Mouse (Mus musculus) adrenal gland, postnatal 4 days (tissue): ENCODE measurements around the gene Sun2. TPM values are rescaled to one million over a fixed set of nuclear protein-coding genes. Genes with fewer than 3 reads are reported as not detected.
A peak's percentile ranks its signal among the peaks of the same experiment; 100 is the strongest.

Experiments
- DNase-seq, 2 experiments: peaks; one replicate each; pipeline ENCODE4 v3.0.0; 2021 to 2022; ENCODE audit warnings: low spot score in 2 of 2, mixed read lengths in 2 of 2
- long read RNA-seq, 2 experiments: library from polyadenylated mRNA; stranded (forward); transcript quantifications; one replicate each; pipeline ENCODE4 v2.0.0; 2021
- total RNA-seq, 2 experiments: library from RNA; stranded (reverse); gene quantifications; 2 replicates each; pipeline ENCODE4 v1.2.3; 2021

Gene Sun2
- total RNA-seq = 10 to 100 TPM; 53.3 to 56.7 TPM
- long read RNA-seq, experiment 1, partial matches to known transcripts = 0 of 2 reads
- long read RNA-seq, experiment 1, other reads (novel, unspliced or antisense) = 2 of 2 reads
- long read RNA-seq, experiment 2, partial matches to known transcripts = 3 of 6 reads
- long read RNA-seq, experiment 2, other reads (novel, unspliced or antisense) = 3 of 6 reads

DNA sequence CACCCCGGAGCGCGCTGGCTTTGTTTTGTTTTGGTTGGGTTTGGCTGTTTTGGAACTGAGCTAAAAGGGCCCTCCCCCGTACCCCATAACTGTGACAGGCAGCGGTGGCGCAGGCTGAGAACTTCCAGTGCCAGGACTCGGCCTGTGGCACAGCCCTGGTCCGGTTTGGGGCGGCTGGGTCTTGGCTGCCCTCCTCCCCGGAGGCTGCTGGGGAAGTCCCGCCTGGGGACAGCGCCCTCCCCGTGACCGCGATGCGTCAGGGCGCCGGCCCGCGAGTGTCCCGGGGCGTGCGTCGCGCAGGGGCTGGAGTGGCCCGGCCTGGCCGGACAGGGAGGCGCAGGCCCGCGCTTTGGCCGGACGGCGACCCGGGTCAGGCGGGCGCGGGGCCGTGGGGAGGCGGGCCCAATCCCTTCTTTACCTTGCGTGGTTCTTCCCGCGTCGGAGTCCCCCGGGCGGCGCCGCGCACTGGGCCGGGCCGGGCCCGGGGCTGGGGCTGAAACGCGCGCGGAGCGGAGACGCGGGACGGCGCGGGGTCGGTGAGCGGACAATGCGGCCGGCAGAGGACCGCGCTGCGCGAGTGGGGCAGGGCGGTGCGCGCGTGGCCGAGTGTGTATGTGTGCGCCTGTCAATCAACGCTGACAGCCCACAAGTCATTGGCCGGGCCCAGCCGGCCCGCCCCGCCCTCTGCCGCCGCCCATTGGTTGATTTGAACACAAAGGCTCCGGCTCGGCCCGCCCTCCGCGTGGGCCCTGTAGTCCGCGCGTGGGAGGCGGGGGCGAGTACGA is at the start of gene Sun2:
Sun2 (minus strand) TSS at position 616 of the 785 bp plus-strand sequence.
- DNase-seq = peak; percentile 70 to 78

DNA sequence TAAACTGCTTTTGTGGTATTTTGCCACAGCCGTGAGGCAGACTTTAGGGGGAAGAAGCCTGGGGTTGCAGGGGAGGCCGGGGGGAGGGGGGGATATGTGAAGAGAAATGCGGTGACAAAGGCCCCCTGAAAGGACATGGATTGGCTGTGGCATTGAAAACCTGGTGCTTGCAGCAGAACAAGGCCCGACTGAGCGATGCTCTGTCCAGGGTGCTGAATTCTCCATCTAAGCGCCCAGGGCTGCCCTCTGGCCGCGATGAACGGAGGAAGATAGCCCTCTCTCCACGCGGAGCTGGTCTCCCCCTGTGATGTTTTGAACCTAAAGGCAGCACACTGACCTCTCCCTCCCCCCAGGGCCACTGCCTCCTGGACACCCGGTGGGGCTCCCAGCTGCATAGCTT is 49.2 kb upstream of the Sun2 start:
- DNase-seq = peak; percentile 28 to 31

DNA sequence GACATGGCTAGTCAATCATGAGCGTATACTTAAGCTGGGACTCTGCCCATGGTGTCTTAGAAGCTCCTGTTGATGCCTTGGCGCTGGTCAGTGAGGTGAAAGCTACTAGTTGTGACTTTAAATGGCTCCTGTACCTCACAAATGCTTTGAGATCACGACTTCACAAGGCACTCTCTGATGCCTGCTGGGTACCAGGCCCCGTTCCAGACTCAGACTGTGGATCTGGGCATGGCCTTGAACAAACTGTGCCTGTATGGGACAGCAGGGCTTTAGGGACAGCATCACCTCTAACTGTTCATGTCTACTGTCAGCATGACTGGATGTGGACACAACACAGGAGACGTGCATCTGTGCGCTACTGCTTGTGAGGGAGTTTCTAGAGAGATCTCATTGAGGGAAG is 48.6 kb upstream of the Sun2 start:
- DNase-seq = no peak

DNA sequence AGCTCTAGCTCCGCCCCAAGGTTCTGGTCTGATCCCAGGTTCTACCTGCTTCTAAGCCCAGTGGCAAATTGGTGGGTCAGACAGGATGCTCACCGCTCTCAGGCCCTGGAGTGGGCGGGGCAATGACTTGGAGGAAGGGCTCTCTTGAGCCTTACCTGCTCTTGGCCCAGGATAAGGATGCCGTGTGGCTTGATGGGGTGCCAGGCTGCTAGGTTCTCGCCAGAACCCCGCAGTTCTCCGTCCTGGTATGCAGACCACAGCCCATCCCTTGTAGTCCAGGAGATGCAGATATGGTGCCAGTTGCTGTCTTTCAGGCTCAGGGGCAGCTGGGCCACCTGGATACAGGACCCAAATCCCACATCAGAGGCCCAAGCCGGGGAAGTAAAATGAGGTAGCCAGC is 47.8 kb upstream of the Sun2 start:
- DNase-seq = no peak

DNA sequence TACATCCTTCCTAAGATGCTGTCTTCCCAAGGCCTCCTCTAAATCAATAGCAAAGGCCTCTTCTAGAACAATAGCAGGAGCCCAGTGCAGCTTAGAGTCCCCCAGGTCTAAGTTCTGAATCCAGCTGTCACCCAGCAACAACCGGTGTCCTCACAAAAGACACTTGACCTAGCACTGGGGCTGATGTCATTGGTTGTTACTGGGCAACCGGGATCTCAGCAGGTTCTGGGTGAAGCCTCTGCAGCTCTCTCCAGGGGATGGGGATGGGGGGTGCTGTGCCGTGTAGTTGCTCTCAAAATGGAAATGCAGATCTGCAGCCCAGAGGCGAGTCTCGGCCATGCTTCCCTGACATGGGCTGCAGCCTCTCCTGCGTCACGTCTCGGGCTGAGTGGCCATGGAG is 45.5 kb upstream of the Sun2 start:
- DNase-seq = no peak

DNA sequence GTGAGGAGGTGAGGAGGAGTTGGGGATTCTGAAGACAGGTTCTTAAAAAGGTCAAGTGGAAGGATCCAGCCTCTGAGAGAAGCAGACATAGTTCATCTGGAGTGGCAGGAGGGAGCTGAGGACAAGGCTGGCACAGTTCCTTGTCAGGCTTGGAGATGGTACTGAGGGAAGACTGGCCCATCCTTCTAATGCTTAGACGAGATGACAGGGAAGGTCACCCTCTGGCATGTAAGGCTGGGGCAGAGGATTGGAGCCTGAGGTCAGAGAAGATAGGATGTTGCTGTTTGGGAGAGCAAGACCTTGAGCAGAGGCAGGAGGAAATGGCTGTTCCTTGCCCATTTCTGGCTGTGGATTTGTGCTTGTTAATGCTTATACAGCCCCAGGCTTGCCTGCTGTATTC is 42.7 kb upstream of the Sun2 start:
- no peak for DNase-seq

DNA sequence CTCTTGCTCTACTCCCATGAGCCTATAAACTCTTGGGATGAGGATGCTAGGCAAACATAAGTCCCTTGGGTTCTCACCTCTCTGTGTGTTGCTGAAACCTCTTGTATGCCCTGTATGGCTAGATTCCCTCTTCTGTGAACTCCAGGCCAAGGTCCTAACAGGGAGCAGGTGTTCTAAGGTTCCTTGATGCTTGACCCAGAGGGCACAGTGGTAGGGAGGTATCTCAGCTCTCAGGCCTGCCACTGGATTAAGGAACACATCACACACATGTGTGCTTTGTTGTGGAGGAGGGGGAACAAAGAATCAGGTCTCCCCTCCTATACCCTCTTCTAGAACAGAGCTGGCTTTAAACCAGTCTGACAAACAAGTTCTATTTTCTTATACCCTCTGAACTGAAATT is 35.4 kb upstream of the Sun2 start, which contains the start of gene Dnal4:
Dnal4 (minus strand) TSS at position 101 of the 400 bp plus-strand sequence.
- no peak for DNase-seq

DNA sequence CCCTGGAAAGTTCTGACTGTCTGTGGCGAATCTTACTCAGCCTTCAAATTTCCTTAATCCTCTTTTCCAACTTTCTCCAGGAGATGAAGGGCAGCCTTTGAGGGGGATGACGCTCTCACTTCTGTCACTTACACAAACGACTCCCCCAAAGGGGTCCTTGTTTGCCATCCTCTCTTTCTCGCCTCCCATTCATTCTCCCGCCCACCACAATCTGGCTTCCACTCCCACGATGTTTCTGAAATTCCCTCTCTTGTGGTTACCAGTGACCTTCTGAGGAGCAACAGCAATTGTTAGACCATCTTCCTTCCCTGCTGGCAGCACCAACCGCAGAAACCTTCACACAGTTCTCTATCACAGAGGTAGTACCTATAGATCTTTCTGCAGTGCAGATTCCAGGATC is 33.3 kb upstream of the Sun2 start:
- DNase-seq = no peak

DNA sequence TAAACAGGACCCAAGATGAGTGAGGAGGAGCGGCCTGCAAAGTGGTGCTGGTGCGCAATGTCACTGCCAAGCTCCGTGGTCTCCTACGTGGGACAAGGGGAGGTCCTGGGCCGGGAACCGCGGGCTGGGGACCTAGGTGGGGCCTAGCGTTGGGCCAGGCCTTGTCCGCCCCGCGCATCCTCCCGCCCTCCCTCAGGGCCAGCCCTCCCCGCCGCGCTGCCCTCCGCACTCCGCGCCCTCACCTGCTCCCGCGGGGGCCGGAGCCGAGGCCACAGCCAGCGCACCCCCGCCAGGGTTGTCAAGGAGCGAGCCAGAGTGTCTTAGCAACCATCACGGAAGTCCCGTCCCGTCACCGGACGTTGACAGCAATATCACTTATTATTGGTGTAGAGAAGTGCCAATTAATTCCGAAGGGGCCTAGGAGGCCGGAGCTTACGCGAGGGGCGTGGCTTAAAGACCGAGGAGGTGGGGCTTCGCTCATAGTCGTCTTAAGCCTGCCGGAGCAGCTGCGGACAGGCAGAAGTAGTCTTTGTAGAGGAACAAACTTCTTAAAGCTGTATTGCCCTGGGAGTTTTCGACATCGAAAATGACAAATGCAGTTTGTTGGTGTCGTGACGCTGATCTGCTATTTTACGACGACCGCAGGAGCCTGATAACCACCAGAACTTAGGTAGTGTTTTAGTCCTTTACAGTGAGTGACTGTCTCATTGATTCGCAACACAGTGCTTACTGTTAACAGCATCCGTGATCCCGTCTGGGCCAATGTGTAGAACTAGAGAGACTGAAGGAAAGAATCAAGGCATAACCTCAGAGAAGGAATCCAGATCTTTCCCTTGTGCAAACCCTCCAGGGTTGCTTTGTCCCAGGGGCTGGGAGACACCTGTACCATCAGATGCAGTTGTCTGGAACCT is 32.0 kb upstream of the Sun2 start:
- DNase-seq = peak; percentile 71 to 90

DNA sequence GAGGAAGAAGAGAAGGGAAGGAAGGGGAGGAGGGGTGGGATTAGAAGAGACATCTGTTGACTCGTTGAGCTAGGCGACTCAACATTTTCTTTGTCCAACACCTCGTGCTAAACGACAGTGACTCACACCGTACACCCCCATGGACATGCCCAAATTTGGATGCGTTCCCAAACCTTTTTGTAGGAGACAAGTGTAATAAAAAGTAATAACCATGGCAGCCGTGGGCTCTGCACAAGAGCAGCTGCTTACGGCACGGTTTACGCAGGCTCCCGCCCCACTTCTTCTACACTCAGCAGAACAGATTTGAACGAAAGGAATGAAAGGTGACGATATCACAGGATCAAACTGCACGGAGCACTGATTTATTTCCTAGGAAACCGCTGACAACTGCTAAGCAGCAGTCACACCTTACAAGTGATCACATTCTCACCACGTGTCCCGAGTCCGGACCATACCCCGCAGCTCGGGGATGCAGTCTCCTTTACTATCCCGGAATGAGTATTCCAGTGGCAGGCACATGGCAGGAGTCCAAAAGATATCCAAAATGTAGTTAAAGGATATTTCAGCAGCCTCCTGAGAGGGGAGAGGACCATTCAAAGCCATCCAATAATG is 28.4 kb upstream of the Sun2 start:
- DNase-seq = no peak

DNA sequence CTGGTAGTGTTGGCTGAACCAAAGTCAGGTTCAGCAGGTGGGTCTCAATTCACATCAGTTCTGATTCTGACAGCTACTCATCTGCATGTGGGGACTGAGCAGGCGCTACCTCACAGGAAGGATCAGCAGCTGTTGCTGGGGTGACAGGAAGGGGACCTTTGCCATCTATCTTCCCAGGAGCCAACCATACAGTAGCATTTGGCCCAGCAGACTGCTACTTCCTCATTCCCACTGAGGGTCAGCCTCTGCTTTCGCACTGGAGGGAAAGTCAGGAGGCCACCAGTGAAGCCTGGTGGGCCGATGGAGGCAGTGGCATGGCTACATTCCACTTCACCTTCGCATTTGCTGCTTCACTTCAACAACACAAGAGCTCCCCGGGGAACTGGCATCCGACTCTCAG is 26.0 kb upstream of the Sun2 start:
- no peak for DNase-seq

DNA sequence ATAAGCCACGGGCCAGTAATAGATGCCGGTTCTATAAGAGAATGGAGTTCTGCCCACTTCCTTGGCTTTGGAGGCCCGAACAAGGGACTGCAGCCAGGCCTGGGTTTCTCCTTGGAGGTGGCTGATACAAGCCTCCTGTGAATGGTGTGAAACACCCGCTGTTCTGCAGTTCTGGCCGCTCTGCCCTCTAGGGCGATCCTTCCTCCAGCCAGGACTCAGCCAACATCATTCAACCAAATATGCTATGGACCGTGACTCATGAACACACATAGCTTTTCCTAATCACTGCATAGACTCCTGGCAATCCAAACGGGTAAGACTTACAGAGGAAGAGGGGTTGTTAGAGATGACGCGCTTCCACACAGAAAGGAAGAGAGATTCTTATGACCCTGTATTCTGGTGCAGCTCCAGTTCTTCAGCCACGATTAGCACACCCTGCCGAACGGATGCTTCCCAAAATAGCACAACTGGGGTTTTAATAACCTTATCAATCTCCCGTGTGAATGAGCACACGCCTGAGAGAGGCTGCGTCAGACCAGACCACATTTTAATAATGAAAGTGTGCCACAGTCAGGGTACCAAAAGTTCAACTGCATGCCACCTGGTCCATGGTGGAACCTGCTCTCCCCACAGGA is 25.1 kb upstream of the Sun2 start:
- DNase-seq = no peak

DNA sequence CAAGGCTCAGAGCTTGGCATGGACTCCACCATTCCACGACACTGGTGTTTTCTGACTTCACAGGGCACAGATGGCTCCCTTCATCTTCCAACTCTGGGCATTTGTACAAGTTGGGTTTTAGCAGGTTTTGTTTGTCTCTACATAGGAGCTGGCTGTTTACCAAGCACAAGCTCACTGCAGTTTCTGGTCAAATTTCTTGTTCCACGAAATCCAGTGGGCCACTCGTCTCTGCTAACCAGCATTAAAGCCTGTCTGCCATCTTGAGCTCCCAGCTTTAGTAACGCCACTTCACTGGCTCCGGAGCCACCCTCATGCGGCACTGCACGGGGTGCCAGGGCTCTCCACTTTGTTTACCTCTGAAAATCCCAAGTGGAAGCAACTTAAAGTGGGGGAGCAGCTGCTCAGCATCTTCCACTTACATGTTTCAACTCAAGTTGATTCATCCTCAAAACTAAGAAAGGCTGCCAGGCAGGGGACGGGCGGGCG is 24.3 kb upstream of the Sun2 start:
- no peak for DNase-seq

DNA sequence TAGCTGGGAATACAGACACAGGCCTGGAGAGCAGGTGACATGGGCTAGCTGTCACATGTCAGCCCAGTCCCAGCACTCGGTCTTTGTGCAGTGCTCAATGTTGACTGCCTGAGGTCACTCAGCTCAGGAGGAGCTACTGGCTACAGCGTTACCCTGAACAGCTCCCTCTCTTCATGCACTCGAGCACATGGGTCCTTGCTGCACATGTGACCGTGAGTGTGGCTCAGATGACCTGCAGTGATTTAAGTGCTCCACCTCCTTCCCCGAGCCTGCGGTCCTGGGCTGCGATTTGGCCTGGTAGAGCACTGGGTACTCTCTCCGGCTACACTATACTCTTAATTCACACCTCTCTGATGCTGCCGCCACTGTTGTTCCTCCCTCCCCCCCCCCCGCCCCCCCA is 23.8 kb upstream of the Sun2 start:
- no peak for DNase-seq

DNA sequence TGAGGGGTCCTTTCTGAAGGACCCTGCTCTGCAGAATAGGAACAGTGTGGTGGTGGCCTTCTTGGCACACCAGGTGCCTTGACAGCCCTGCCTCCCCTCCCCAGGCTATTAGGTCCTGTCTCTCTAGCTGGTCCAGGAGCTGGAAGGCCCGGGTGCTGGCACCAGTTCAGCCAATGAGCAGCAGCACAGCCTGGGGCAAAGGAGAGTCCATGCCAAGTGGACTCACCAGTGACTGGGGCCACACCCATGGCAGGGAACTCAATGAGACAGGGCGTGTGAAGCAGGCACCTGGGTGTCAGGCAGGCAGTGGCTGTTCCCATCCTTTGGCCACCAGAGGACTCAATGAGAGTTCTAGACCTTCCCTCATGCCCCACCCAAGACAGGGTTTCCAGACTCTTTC is 23.0 kb upstream of the Sun2 start:
- DNase-seq = no peak

DNA sequence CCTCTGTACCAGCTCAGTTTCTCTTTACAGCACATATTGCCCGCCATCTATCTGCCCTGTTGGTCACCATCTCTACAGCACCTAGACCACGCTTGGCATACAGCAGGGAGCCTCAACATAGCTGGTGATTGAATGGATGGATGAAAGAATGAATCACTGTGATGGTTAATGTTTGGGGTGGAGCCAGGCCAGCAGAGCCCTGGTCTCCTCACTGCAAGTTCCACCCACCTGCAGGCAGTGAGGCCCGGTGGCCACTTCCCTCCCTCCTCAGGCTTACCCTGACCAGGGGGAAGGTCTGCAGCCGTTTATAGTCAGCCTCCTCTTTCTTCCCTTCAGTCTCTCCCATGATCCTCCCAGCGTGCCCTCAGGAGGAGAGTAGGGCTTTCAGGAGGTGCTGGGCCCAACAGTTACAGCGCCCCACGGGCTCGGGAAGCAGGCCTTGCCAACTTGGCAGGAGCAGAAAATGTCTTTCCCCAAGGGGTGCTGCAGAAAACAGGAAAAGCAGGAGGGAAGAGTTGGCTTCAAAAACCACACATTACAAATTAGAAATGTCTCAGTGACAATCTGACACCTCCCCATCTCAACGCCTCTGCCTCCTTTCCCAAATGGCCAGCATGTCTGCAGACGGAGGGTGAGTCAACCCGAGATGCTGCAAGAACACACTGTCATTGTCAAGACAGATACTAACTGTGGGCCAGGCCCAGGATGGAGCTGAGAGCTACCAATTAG is 22.4 kb upstream of the Sun2 start:
- no peak for DNase-seq

DNA sequence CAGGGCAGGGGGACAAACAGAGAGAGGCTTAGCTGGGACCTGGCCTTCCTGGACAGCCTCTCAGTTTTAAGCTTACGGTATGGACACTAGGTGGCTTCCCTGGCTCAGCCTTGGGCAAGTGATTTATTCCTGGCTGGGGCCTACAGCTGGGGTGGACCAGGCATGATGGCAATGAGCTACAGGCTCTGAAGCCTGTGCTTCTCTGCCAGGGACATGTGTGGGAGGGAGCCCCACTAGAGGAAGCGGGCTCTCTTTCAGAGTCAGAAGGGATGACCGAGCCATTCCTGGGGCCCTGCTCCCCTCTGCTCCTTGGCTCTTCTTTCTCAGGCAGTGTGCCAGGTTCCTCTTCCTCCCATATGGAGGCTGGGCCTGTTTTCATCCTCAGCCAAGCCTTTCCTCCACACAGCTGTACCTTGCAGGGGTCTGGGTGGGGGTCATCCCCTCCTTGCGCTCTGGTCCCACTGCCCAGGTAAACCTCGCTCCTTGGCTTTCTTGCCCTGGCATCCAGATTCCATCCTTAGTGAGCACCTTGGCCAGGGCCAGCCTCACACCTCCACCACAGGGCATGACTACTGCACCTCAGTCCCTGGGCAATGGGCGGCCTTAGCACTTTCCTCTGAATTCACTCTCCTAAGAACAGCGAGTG is 21.4 kb upstream of the Sun2 start:
- DNase-seq = no peak

DNA sequence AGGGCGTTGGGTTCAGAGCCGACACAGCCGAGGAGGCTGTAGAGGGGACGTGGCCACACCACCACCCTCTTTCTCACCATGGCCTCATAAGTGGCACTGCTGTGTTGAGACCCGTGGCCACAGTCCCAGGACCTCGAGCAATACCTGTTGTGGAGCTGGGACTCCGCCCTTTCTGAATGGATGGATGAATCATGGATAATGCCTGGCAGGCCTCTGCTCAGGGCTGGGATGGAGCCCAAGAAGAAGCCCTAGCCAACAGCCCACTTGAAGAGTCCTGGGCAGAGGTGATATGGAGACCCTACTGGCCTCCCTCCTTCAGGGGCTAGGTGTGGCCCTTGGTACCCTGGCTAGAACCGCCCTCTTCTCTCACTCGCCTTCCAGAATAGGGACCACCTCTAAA is 20.7 kb upstream of the Sun2 start:
- DNase-seq = no peak

DNA sequence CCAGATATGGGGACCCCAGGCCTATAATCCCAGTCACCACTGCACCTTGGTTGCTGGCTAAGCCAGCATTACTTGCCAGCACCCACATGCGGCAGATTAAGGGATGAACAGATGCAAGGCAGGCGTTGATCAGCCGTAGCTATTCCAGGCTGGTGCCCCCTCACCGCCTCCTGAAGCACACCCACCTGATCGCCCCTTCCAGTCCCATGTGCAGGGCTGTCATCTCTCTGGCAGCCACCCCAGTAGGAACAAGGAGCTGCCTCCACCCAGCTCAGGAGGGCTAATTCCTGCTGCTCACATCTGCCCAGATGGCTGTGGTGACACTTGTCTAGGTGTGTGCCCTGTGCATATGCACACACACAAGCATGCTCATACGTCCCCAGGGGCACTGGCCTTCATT is 18.6 kb upstream of the Sun2 start:
- no peak for DNase-seq

DNA sequence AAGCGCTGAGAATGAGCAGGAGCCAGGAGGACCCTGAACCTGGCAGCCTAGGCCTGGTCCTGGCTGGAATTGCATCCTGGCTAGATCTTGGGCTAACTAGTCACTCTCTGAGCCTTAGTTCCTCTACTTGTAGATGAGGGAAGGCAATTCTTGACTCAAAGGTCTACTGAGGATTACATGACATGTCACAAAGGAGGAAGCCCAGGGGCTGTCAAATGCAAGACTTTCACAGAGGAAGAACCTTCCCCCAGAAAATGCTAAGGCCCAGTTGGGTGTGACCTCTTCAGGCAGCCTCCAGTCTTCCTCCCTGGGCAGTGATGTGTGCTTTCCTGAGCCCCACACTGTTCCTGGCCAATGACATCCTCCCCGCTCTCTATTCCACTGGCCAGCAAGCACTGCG is 14.8 kb upstream of the Sun2 start:
- no peak for DNase-seq
